Mouse (Mus musculus) splenic B cell, adult 2 months (primary cell): ENCODE measurements around the gene Osbpl2.
A peak's percentile ranks its signal among the peaks of the same experiment; 100 is the strongest.
"Not testable (repeated sequence)": the region's sequence is repeated elsewhere in the genome, so short reads cannot be mapped to it uniquely, and the experiment has no call there.

ENCODE experiments used
- DNase-seq: peaks from one replicate; pipeline ENCODE4 v3.0.0-alpha.2; 2011; ENCODE audit warnings: low read depth, low spot score
- H3K27me3 ChIP-seq: 2 replicates; pipeline ENCODE4 v1.6.1; 2012; ENCODE audit warnings: mild to moderate bottlenecking, low read length, moderate library complexity, mixed read lengths; ENCODE audit not compliant: control insufficient read depth, poor library complexity, insufficient read depth, severe bottlenecking
- H3K36me3 ChIP-seq: 2 replicates; pipeline ENCODE4 v1.6.1; 2012; ENCODE audit warnings: mild to moderate bottlenecking, low read length, moderate library complexity, mixed read lengths; ENCODE audit not compliant: control insufficient read depth, poor library complexity, insufficient read depth, severe bottlenecking

Gene Osbpl2

DNA sequence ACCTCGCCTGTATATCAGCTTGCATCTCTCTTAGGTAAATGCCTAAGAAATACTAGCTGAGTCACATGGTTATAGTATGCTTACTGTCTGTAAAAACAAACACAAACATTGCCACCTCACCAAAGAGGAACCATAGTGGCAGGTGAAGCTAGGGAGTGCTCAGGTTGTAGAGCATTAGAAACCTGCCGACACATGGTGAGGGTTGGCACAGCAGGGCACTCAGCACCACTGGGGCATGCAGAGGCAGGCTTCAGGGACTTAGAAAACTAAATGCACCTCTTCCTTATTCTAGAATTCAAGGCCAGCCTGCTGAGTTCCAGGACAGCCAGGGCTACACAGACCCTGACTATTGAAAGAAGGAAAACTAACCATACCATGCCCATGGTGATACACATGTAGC lies 47.8 kb downstream of the Osbpl2 start:
- Histone ChIP-seq H3K36me3 (peaks cover 1% of the 10 kb centered on the region), H3K27me3 (no peaks in the 10 kb centered on the region)
- DNase-seq = no peak

DNA sequence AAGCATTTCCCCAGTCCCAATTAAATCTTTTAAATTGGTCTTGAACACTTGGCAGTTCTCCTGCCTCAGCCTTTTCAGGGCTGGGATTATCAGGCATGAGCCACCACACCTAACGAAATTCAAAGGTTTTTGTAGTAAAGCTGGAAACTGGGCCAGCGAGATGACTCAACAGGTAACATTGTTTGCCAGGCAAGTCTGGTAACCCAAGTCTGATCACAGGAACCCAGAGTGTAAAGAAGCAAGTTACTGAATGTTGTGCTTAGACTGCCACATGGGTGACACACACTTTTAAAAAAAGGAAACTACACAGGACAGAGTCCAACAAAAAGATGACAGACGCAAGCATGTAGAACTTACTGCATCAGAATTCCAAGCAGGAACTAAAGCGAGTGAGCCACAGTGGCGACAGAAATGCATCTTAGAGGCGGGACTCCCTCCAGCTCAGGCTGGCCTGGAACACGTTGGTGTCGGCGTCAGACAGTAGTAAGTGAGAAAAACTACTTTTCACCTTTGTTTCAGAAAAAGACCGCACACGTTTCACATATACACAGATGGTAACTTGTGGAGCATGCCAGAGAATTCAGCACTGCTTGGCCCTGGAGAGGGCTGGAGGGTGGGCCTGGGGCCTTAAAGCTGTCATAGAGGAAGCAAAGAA lies 51.2 kb downstream of the Osbpl2 start:
- DNase-seq = no peak
- H3K27me3 ChIP-seq = no peaks in the 10 kb centered on the region

DNA sequence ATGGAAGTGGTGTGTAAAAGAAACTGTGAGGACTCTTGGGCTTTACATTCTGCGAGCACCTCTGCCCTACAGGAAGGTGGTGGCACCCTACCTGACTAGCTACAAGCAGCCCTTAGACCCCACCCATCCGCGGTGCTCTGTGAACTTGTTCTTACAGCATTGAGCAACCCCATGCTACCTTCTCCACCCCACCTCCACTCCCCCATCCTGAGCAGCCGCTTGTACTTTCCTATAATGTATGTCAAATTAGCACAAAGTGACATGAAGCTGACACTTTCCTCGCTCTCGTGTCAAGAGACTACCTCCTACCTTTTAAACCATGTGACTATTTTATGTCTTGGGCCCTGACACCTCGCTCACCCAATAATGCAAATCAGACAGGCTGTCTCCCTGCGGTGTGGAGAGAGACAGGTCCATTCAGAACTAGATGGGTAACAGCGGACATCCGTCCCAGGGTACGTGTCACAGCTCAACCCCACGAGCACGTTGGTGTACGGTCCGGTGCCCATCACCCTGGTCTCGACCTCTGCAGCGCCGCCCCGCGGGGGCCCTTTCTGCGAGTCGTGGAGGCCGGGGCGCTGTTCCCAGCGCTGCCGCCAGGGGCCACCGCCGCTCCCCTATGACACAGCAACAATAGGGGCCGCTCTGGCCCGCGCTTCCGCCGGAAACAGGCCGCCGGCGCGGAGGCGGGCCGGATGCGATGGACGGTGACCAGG lies 51.9 kb downstream of the Osbpl2 start, which contains the start of gene Adrm1:
Gene Adrm1 (plus strand): TSS at position 680 of the 716 bp plus-strand sequence.
- H3K27me3 ChIP-seq = no peaks in the 10 kb centered on the region
- H3K36me3 ChIP-seq = peaks cover 1% of the 10 kb centered on the region; the same call in 1 of the 2 replicates
- peak; percentile 98 for DNase-seq

More for the DNA sequence above, 51.2 kb downstream of the Osbpl2 start:
- H3K36me3 ChIP-seq = peaks cover 1% of the 10 kb centered on the region; the same call in 1 of the 2 replicates

DNA sequence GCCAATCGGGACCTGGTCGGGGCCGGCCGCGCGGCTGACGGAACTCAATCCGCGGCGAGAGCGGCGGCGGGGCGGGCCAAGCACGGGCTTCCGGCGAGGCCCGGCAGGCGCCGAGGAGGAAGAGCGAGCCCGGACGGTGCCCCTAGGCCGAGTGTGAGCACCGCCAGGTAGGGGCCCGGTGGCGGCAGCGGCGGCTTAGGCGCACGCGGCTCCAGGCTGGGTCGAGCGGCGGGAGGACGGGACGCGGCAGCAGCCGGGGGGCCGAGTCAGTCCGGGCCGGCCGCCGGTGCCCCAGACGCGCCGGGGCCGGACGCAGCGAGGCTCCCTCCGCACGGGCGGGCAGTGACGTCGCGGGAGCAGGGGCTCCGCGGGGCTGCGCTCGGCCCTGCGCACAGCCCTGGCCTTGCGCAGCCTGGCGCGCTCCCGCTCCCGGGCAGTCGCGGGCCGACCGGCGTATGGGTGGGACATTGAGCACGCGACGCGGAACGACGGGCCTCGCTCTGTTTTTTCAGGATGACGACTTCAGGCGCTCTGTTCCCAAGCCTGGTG lies 52.5 kb downstream of the Osbpl2 start:
- DNase-seq = no peak
- peaks cover 1% of the 10 kb centered on the region; the same call in 1 of the 2 replicates for H3K36me3 ChIP-seq

DNA sequence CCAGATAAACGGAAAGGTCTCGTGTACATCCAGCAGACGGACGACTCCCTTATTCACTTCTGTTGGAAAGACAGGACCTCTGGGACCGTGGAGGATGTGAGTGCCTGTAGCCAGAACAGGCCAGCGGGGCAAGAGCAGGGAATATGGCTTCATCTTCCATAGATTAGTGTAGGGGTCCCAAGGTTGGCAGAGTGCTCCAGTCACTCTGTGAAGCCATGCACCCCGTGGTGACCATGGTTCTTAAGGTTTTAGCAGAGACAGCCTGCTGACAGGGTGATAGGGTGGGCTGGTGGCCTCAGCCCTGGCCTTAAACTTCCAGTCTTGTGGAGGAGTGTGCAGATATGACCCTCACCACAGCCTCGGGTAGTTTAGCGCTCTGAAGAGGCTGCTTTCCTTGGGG lies 53.0 kb downstream of the Osbpl2 start:
- peaks cover 1% of the 10 kb centered on the region; the same call in 1 of the 2 replicates for H3K36me3 ChIP-seq
- DNase-seq = no peak
- H3K27me3 ChIP-seq = no peaks in the 10 kb centered on the region

More for the DNA sequence above, 52.5 kb downstream of the Osbpl2 start:
- H3K27me3 ChIP-seq = no peaks in the 10 kb centered on the region

DNA sequence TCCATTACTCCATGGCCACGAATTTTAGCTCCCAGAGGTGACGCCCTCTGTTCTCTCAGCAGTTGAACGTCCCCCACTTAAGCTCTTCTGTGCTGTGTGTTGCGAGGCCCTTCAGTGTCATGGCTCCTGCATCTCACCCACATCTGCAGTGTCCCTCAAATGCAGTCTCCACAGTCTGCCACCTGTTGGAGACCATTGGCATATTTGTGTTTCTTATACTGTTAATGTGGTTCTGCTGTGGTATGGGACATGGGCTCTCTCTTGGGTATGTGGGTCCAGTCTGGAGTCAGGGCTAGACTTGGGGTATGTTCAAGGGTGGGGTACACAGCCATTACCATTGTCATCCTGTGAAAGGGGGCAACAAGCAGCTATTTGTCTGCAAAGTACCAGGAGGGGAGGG lies 54.1 kb downstream of the Osbpl2 start:
- H3K27me3 ChIP-seq = no peaks in the 10 kb centered on the region
- peaks cover 1% of the 10 kb centered on the region for H3K36me3 ChIP-seq
- peak; percentile 44 for DNase-seq

DNA sequence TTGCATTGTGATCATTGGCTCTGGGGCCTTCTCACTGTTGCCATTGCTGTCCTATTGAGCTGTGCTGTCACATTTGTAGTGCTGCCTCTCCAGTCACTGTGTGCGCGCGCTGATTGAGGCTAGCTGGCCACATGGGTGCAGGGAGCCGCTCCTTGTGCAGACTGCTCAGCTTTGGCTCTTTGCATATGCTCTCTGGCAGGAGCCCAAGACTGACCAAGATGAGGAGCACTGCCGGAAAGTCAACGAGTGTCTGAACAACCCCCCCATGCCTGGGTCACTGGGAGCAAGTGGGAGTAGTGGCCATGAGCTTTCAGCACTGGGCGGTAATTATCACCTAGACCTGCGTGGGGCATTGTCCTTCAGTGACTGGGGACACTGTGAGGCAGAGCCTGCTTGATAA lies 54.6 kb downstream of the Osbpl2 start:
- H3K27me3 ChIP-seq, H3K36me3 ChIP-seq, DNase-seq: not testable (repeated sequence)

DNA sequence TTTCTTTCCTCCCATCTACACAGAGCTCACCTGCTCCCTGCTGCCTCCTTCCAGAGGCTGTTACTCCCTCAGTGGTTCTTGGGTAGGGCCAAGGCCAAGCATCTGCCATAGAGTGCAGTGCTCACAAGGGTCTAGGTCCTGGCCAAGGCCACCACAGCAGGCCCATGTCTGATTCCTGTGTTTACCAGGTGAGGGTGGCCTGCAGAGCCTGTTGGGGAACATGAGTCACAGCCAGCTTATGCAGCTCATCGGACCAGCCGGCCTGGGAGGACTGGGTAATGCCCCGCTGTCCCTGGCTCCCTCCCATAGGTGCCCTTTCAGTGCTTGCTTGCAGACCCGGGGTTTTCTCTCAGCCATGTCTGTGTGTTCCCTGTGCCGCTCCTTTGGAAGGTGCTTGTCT lies 55.0 kb downstream of the Osbpl2 start:
- H3K36me3 ChIP-seq = peaks cover 1% of the 10 kb centered on the region
- no peaks in the 10 kb centered on the region for H3K27me3 ChIP-seq
- no peak for DNase-seq

DNA sequence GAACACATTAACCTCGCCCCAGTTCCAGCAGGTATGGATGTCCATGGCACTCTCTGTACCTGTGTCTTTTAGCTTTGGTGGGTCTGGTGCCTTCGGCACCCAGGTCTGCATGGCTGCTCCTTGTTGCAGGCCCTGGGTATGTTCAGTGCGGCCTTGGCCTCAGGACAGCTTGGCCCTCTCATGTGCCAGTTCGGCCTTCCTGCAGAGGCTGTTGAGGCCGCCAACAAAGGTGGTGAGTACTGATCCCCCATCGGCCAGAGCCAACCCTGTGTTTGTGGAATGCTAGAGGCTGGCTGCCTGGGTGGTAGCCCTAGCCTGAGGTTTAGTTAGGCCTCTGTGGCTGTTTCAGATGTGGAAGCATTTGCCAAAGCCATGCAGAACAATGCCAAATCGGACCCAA lies 56.6 kb downstream of the Osbpl2 start:
- peaks cover 1% of the 10 kb centered on the region for H3K36me3 ChIP-seq
- no peaks in the 10 kb centered on the region for H3K27me3 ChIP-seq
- no peak for DNase-seq

DNA sequence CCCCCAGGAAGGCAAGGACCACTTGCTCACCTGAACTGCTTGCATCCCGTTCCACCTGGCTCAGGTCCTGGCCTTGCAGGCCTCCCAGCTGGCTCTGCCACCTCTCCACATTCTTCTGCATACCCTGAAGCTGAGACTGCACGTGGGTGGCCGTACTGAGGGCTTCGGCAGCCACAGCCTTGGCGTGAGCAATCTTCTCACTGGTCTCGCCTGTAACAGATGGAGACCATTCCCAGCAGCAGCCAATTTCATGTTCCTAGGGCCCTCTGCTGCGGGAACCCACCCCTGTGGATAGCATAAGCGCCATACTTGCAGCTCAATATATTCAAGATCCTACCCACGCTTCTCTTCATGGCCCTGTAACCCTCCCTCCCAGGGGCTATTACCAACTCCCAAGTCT lies 62.4 kb downstream of the Osbpl2 start:
- Histone ChIP-seq H3K27me3 (no peaks in the 10 kb centered on the region), H3K36me3 (no peaks in the 10 kb centered on the region; the same call in 1 of the 2 replicates)
- no peak for DNase-seq

DNA sequence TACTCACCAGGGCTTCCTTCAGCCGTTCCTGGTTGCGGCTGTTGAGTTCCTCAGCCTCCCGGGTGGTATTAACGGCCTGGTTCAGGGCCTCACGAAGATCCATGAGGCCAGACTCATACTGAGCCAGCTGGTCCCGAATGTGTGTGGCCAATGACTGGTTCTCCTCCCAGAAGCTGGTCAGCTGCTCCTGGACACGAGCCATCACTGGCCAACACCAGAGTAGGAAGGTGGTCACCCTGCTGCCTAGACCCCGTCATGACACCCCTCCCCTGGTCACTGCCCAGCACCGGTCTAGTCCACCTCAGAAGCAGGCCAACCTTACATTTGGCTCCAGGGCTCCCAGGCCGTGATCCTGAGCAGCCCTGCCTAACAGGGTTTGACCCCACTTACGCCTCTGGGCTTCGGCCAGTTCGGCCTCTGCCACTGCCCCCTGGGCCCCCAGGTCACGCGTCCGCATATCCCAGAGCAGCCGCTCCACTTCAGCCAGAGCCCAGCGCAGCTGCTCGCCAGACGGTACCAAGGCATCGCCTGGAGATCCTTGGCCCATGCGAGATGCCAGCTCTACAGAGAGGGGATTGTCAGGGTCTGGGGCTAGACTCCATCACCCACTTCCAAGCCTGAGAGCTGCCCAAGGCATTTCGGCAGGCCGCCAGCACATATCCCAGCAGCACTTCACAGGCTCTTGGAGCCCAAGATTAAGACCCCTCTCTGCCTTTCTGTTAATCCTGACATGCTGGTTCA lies 65.1 kb downstream of the Osbpl2 start:
- Histone ChIP-seq H3K36me3 (no peaks in the 10 kb centered on the region), H3K27me3 (no peaks in the 10 kb centered on the region)
- DNase-seq = no peak

DNA sequence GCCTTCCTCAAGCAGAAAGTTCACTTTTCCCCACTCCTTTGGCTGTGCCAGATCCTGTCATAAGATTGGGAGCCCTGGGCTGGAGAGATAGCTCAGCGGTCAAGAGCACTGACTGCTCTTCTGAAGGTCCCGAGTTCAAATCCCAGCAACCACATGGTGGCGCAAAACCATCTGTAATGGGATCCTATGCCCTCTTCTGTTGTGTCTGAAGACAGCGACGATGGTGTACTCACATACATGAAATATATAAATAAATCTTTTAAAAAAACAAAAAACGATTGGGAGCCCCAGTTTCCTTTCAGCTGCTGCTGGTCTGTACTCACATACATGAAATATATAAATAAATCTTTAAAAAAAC lies 65.6 kb downstream of the Osbpl2 start:
- H3K36me3 ChIP-seq = no peaks in the 10 kb centered on the region
- DNase-seq = no peak
- H3K27me3 ChIP-seq = no peaks in the 10 kb centered on the region

DNA sequence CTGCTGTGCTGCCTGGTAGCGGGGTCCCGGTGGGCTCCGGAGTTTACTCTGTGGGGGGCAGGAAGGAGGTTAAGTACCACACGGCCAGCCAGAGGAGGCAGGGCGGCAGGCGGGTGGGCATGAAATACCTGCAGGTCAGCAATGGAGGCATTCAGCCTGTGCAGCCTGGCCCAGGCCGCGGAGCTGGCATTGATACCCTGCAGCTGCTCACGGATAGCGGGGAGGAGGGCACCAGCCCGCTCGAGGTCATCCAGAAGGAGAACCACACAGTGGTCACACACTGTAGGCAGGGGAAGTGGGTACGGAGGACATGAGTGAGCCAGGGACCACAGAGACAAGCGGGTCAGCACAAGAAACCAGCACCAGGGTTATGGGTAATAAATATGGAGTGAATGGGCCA lies 66.6 kb downstream of the Osbpl2 start:
- no peak for DNase-seq
- no peaks in the 10 kb centered on the region for H3K36me3 ChIP-seq
- H3K27me3 ChIP-seq = no peaks in the 10 kb centered on the region

DNA sequence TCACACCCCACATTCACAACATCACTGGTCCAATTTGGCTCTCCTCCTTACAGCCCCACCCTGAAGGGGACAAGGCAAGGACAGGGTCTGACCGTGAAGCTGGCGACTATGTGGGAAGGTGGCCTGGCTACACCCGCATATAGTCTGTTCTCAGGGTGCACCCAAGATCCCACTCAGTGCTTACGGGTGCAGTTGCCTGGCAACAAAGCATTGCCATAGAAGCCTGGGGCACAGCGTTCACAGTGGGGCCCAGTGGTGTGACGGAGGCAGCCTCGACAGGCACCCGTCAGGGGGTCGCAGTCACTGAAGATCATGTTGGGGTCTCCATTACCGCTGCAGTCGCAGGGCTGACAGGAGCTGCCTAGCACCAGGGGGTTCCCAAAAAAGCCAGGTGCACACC lies 68.3 kb downstream of the Osbpl2 start:
- H3K36me3 ChIP-seq = no peaks in the 10 kb centered on the region
- no peaks in the 10 kb centered on the region for H3K27me3 ChIP-seq
- DNase-seq = no peak
